Mouse (Mus musculus): ENCODE measurements around the gene Rnd2. TPM values are rescaled to one million over a fixed set of nuclear protein-coding genes. Genes with fewer than 3 reads are reported as not detected.
A peak's percentile ranks its signal among the peaks of the same experiment; 100 is the strongest.

The Rnd2 gene
- polyA plus RNA-seq (2012; fragmentation: generic; extraction: Trizol), result 19.2 TPM
- long read RNA-seq, experiment 1, partial matches to known transcripts, result 1 of 12 reads
- long read RNA-seq, experiment 1, other reads (novel, unspliced or antisense), result 4 of 12 reads
- long read RNA-seq, experiment 2, transcript Rnd2-202 (5 exons, 831 nt), result major isoform, 8 of 13 reads
- long read RNA-seq, experiment 2, partial matches to known transcripts, result 0 of 13 reads
- long read RNA-seq, experiment 2, other reads (novel, unspliced or antisense), result 2 of 13 reads

- no peaks in the 10 kb centered on the region for H3K27me3 ChIP-seq (ENCODE audit: control insufficient read depth, insufficient read depth, insufficient read length)
- H3K79me3 ChIP-seq (ENCODE audit: low read depth), result peaks cover 6% of the 10 kb centered on the region
- peaks cover 32% of the 10 kb centered on the region for H3K79me2 ChIP-seq (ENCODE audit: control insufficient read depth, insufficient read depth)
- TF ChIP-seq CEBPB (IDR thresholded peaks at IDR 0.05; ENCODE audit: low read depth) (no peak), MAX (IDR thresholded peaks at IDR 0.05) (no peak), MYOG (IDR thresholded peaks at IDR 0.05; ENCODE audit: control insufficient read depth, extremely low read depth, insufficient read length) (no peak), MYOD1 (IDR thresholded peaks at IDR 0.05; ENCODE audit: control insufficient read depth, insufficient read length, low read depth) (no peak), CTCF (IDR thresholded peaks at IDR 0.05; ENCODE audit: control insufficient read depth, insufficient read depth, insufficient read length) (no peak), USF1 (IDR thresholded peaks at IDR 0.05; ENCODE audit: low read depth) (no peak), FOSL1 (IDR thresholded peaks at IDR 0.05; ENCODE audit: insufficient read depth, low read length, poor library complexity, severe bottlenecking) (no peak)
- peak within 1 kb of the TSS; percentile 88 for H3ac ChIP-seq (ENCODE audit: control insufficient read depth, insufficient read length, low read depth)
- H3K4me3 ChIP-seq (ENCODE audit: insufficient read depth, poor library complexity, severe bottlenecking), result peak within 1 kb of the TSS; percentile 84
- peaks cover 32% of the 10 kb centered on the region for H3K36me3 ChIP-seq (ENCODE audit: control insufficient read depth, insufficient read depth)
Measured at GRCm38 (mm10) chr11:101464211-101465100, at the start of gene Rnd2. Gene Rnd2, plus strand, starts transcription at chr11:101464999.

- TF ChIP-seq MYOD1 (IDR thresholded peaks at IDR 0.05; ENCODE audit: control insufficient read depth, insufficient read length, low read depth), result peak; percentile 69
- no peak for TF ChIP-seq MYOG (IDR thresholded peaks at IDR 0.05; ENCODE audit: control insufficient read depth, extremely low read depth, insufficient read length)
- peak; percentile 84 for TF ChIP-seq MAX (IDR thresholded peaks at IDR 0.05)
- peak; percentile 56 for TF ChIP-seq FOSL1 (IDR thresholded peaks at IDR 0.05; ENCODE audit: insufficient read depth, low read length, poor library complexity, severe bottlenecking)
- TF ChIP-seq USF1 (IDR thresholded peaks at IDR 0.05; ENCODE audit: low read depth), result peak; percentile 70
- H3ac ChIP-seq (ENCODE audit: control insufficient read depth, insufficient read length, low read depth), result no peak overlapping the region
Measured at GRCm38 (mm10) chr11:101415306-101415705, 49.5 kb upstream of the Rnd2 start.

GRCm38 (mm10) chr11:101416433-101417100 is 48.2 kb upstream of the Rnd2 start:
- Histone ChIP-seq H3K27me3 (ENCODE audit: control insufficient read depth, insufficient read depth, insufficient read length) (no peaks in the 10 kb centered on the region), H3K79me2 (ENCODE audit: control insufficient read depth, insufficient read depth) (peaks cover 14% of the 10 kb centered on the region), H3ac (ENCODE audit: control insufficient read depth, insufficient read length, low read depth) (peak overlapping the region; percentile 73), H3K79me3 (ENCODE audit: low read depth) (no peaks in the 10 kb centered on the region), H3K4me3 (ENCODE audit: insufficient read depth, poor library complexity, severe bottlenecking) (peak overlapping the region; percentile 84), H3K36me3 (ENCODE audit: control insufficient read depth, insufficient read depth) (peaks cover 21% of the 10 kb centered on the region)
- TF ChIP-seq CEBPB (IDR thresholded peaks at IDR 0.05; ENCODE audit: low read depth) (no peak), USF1 (IDR thresholded peaks at IDR 0.05; ENCODE audit: low read depth) (no peak), MYOG (IDR thresholded peaks at IDR 0.05; ENCODE audit: control insufficient read depth, extremely low read depth, insufficient read length) (no peak), FOSL1 (IDR thresholded peaks at IDR 0.05; ENCODE audit: insufficient read depth, low read length, poor library complexity, severe bottlenecking) (no peak), MAX (IDR thresholded peaks at IDR 0.05) (no peak), MYOD1 (IDR thresholded peaks at IDR 0.05; ENCODE audit: control insufficient read depth, insufficient read length, low read depth) (no peak), CTCF (IDR thresholded peaks at IDR 0.05; ENCODE audit: control insufficient read depth, insufficient read depth, insufficient read length) (no peak)

More at GRCm38 (mm10) chr11:101415306-101415705, 49.5 kb upstream of the Rnd2 start:
- Histone ChIP-seq H3K79me3 (ENCODE audit: low read depth) (no peaks in the 10 kb centered on the region), H3K36me3 (ENCODE audit: control insufficient read depth, insufficient read depth) (peaks cover 32% of the 10 kb centered on the region), H3K4me3 (ENCODE audit: insufficient read depth, poor library complexity, severe bottlenecking) (no peak overlapping the region), H3K27me3 (ENCODE audit: control insufficient read depth, insufficient read depth, insufficient read length) (no peaks in the 10 kb centered on the region), H3K79me2 (ENCODE audit: control insufficient read depth, insufficient read depth) (peaks cover 14% of the 10 kb centered on the region)

- TF ChIP-seq MAX (IDR thresholded peaks at IDR 0.05) (no peak), CTCF (IDR thresholded peaks at IDR 0.05; ENCODE audit: control insufficient read depth, insufficient read depth, insufficient read length) (no peak), FOSL1 (IDR thresholded peaks at IDR 0.05; ENCODE audit: insufficient read depth, low read length, poor library complexity, severe bottlenecking) (no peak), MYOG (IDR thresholded peaks at IDR 0.05; ENCODE audit: control insufficient read depth, extremely low read depth, insufficient read length) (no peak), MYOD1 (IDR thresholded peaks at IDR 0.05; ENCODE audit: control insufficient read depth, insufficient read length, low read depth) (no peak), USF1 (IDR thresholded peaks at IDR 0.05; ENCODE audit: low read depth) (no peak), CEBPB (IDR thresholded peaks at IDR 0.05; ENCODE audit: low read depth) (no peak)
- H3K36me3 ChIP-seq (ENCODE audit: control insufficient read depth, insufficient read depth), result peaks cover 14% of the 10 kb centered on the region
Measured at GRCm38 (mm10) chr11:101417101-101417855, 47.5 kb upstream of the Rnd2 start, which contains the start of gene Aarsd1. Gene Aarsd1, minus strand, starts transcription at chr11:101417615.

More at GRCm38 (mm10) chr11:101417101-101417855, 47.5 kb upstream of the Rnd2 start, which contains the start of gene Aarsd1:
- peaks cover 14% of the 10 kb centered on the region for H3K79me2 ChIP-seq (ENCODE audit: control insufficient read depth, insufficient read depth)
- H3K4me3 ChIP-seq (ENCODE audit: insufficient read depth, poor library complexity, severe bottlenecking), result peak within 1 kb of the TSS; percentile 84
- H3K27me3 ChIP-seq (ENCODE audit: control insufficient read depth, insufficient read depth, insufficient read length), result no peaks in the 10 kb centered on the region
- H3ac ChIP-seq (ENCODE audit: control insufficient read depth, insufficient read length, low read depth), result peak within 1 kb of the TSS; percentile 73
- no peaks in the 10 kb centered on the region for H3K79me3 ChIP-seq (ENCODE audit: low read depth)
